Mouse (Mus musculus) C2C12 (cell line): Measurements from ENCODE around the gene Pkn1. TPM values are rescaled to one million over a fixed set of nuclear protein-coding genes. Genes with fewer than 3 reads are reported as not detected.

Experiments used
- H3K27me3 ChIP-seq: one replicate; pipeline ENCODE4 v1.6.1; 2011; ENCODE audit not compliant: control insufficient read depth, insufficient read depth, insufficient read length
- H3K36me3 ChIP-seq: one replicate; pipeline ENCODE4 v1.6.1; 2011; ENCODE audit not compliant: control insufficient read depth, insufficient read depth
- H3K4me3 ChIP-seq: one replicate; pipeline ENCODE4 v1.5.1; 2011; ENCODE audit warnings: mild to moderate bottlenecking, control low read depth; ENCODE audit not compliant: poor library complexity, insufficient read depth, severe bottlenecking
- H3K79me2 ChIP-seq: one replicate; pipeline ENCODE4 v1.6.1; 2011; ENCODE audit not compliant: control insufficient read depth, insufficient read depth
- H3K79me3 ChIP-seq: one replicate; pipeline ENCODE4 v1.6.1; 2011; ENCODE audit warnings: low read depth, control low read depth
- H3ac ChIP-seq: one replicate; pipeline ENCODE3; 2011; ENCODE audit warnings: low read depth; ENCODE audit not compliant: control insufficient read depth, insufficient read length
- CEBPB ChIP-seq: IDR thresholded peaks from one replicate; pipeline ENCODE4 v1.6.1; 2011; ENCODE audit warnings: low read depth, mild to moderate bottlenecking, control low read depth, moderate library complexity
- CTCF ChIP-seq: IDR thresholded peaks from one replicate; pipeline ENCODE4 v1.5.1; 2011; ENCODE audit not compliant: control insufficient read depth, insufficient read depth, insufficient read length
- FOSL1 ChIP-seq: IDR thresholded peaks from one replicate; pipeline ENCODE4 v1.8.0; 2011; ENCODE audit warnings: mild to moderate bottlenecking, low read length; ENCODE audit not compliant: poor library complexity, insufficient read depth, severe bottlenecking
- MAX ChIP-seq: IDR thresholded peaks from one replicate; pipeline ENCODE4 v1.6.1; 2011; ENCODE audit warnings: mild to moderate bottlenecking, control low read depth
- MYOD1 ChIP-seq: IDR thresholded peaks from one replicate; pipeline ENCODE4 v1.6.1; 2011; ENCODE audit warnings: low read depth; ENCODE audit not compliant: control insufficient read depth, insufficient read length
- MYOG ChIP-seq: IDR thresholded peaks from one replicate; pipeline ENCODE4 v1.6.1; 2011; ENCODE audit not compliant: control insufficient read depth, insufficient read length; ENCODE audit errors: extremely low read depth
- USF1 ChIP-seq: IDR thresholded peaks from one replicate; pipeline ENCODE4 v1.6.1; 2011; ENCODE audit warnings: low read depth, mild to moderate bottlenecking, control low read depth, moderate library complexity
- polyA plus RNA-seq: library from polyadenylated mRNA; unstranded; fragments of >200 nt; fragmentation: generic; extraction: Trizol; gene quantifications from one replicate; pipeline ENCODE4 v1.2.1, GENCODE M21; 2012; ENCODE audit warnings: missing spikeins

Pkn1 gene
- polyA plus RNA-seq, 1 experiment, result 26.6 TPM

DNA sequence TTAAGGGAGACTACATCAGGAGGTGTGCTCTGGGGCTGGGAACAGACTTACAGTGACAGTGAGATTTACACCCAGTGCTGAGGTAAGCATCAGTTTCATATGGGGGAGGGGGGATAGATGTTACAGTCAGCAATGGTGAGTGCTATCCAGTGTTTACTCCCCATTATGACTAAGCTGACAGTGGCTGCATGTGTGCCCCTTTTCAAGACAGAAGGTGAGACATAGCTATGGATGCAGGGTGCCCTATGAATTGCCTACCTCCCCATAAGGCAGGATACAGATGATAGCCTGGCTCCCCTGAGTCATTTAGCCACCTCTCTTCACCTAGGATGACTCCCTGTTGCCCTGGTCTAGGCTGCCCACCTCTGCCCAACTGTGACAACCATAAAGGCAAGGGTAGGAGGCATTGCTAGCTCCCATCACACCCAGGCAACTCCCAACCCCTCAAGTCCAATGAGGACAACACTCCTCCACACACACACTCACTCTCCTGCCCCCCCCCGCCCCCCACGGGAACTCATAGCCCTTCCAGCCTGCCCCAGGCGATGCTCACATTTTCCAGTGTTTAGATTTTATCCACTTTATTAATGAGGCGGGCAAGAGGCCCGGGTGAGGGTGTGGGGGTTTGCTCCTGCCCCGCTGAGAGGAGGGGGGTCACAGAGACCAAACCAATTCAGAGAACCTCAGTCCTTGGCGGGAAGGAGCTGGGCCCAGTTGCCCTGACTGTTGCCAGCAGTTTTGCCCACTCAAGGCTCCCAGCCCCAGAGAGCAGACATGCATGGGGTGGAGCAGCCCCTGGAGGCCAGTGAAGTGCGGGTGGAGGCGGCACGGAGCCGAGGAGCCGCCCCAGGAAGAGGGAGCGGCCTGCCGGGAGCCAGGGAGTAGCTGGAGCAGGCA is 32.8 kb downstream of the Pkn1 start, which contains the start of gene Ptger1:
TSS of gene Ptger1 (plus strand) at position 710 of the 897 bp plus-strand sequence.
- no peak within 1 kb of the TSS for H3ac ChIP-seq
- TF ChIP-seq USF1 (no peak), FOSL1 (no peak), CEBPB (no peak), MYOG (no peak), MYOD1 (no peak), MAX (no peak), CTCF (no peak)
- no peaks in the 10 kb centered on the region for H3K27me3 ChIP-seq
- no peaks in the 10 kb centered on the region for H3K79me2 ChIP-seq
- H3K36me3 ChIP-seq, result peaks cover 5% of the 10 kb centered on the region
- H3K79me3 ChIP-seq, result no peaks in the 10 kb centered on the region
- H3K4me3 ChIP-seq, result no peak within 1 kb of the TSS

GRCm38 (mm10) chr8:83664931-83665625 is 33.9 kb downstream of the Pkn1 start:
- no peak overlapping the region for H3K4me3 ChIP-seq
- no peaks in the 10 kb centered on the region for H3K79me2 ChIP-seq
- peaks cover 5% of the 10 kb centered on the region for H3K36me3 ChIP-seq
- H3K27me3 ChIP-seq, result no peaks in the 10 kb centered on the region
- no peak overlapping the region for H3ac ChIP-seq
- H3K79me3 ChIP-seq, result no peaks in the 10 kb centered on the region
- TF ChIP-seq MYOG, result no peak
- TF ChIP-seq MYOD1, result no peak
- no peak for TF ChIP-seq MAX
- no peak for TF ChIP-seq CTCF
- no peak for TF ChIP-seq FOSL1
- no peak for TF ChIP-seq CEBPB
- no peak for TF ChIP-seq USF1

- H3K79me2 ChIP-seq, result no peaks in the 10 kb centered on the region
- no peak for TF ChIP-seq MYOD1
- no peak for TF ChIP-seq MAX
- TF ChIP-seq CTCF, result no peak
- TF ChIP-seq MYOG, result no peak
- no peak for TF ChIP-seq CEBPB
Observed at GRCm38 (mm10) chr8:83664096-83664495, 34.9 kb downstream of the Pkn1 start.

DNA sequence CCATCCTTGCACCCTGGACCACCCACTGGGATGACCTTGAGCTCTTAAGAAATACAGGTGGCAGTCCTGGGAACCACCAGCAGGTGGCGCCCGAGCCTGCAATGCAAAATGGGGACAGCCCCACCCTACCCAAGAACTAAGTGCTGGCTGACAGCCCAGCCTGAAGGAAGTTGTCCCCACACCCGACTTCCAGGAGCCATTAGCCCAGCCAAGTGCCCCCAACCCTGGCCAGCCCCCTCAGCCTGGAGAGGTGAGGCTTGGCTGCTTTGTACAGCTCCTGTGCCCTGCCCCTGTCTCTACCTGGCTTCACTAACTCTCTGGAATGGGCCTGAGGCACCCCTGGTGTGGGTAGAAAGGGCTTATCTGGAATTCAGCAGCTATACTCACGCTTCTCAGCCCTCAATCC is 36.6 kb downstream of the Pkn1 start:
- no peaks in the 10 kb centered on the region for H3K27me3 ChIP-seq
- H3K4me3 ChIP-seq, result no peak overlapping the region
- TF ChIP-seq FOSL1 (no peak), MYOG (no peak), MYOD1 (no peak), CTCF (peak; percentile 72)
- peaks cover 1% of the 10 kb centered on the region for H3K79me3 ChIP-seq
- no peaks in the 10 kb centered on the region for H3K79me2 ChIP-seq
- no peak overlapping the region for H3ac ChIP-seq
- H3K36me3 ChIP-seq, result peaks cover 5% of the 10 kb centered on the region

More at GRCm38 (mm10) chr8:83664096-83664495, 34.9 kb downstream of the Pkn1 start:
- no peak overlapping the region for H3K4me3 ChIP-seq
- H3K27me3 ChIP-seq, result no peaks in the 10 kb centered on the region
- no peaks in the 10 kb centered on the region for H3K79me3 ChIP-seq
- H3K36me3 ChIP-seq, result peaks cover 5% of the 10 kb centered on the region
- H3ac ChIP-seq, result no peak overlapping the region

DNA sequence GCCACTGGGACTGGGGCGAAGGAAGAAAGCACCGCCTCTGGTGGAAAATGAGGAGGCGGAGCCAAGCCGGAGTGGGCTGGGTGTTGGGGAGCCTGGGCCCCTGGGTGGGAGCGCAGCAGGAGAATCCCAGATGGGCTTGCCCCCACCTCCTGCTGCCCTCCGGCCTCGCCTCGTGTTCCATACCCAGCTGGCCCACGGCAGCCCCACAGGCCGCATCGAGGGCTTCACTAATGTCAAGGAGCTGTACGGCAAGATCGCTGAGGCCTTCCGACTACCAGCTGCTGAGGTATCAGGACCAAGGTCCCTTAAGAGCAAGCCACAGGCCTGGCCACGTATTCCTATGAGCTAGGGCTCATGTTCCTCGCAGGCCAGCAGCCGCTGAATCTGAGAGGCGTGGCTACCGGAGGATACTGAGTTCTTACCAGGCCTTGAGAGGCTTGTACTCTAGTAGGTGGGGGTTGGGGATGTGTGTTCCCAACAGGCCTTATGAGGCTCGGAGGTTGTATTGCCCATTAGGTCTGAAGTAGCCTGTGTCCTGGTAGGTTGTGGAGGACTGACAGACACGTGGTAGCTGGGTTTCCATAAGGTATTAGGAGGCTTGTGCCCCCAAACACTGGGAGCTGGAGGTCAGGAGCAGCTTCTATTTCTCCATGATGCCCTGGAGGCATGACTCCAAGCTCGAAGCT is 37.8 kb downstream of the Pkn1 start:
- Histone ChIP-seq H3K4me3 (no peak overlapping the region), H3K27me3 (no peaks in the 10 kb centered on the region), H3K79me3 (peaks cover 1% of the 10 kb centered on the region), H3K36me3 (peaks cover 10% of the 10 kb centered on the region), H3K79me2 (no peaks in the 10 kb centered on the region), H3ac (no peak overlapping the region)
- TF ChIP-seq CTCF (no peak), FOSL1 (no peak), MAX (no peak), MYOG (no peak), USF1 (no peak), CEBPB (no peak), MYOD1 (no peak)
